Mouse (Mus musculus) bone marrow, adult 2 months (tissue): ENCODE measurements around the gene Myo10. TPM values are rescaled to one million over a fixed set of nuclear protein-coding genes. Genes with fewer than 3 reads are reported as not detected.

ENCODE experiments used
- H3K27ac ChIP-seq: fragments of 200-500 bp; 2 replicates; pipeline ENCODE4 v1.5.1; 2012; ENCODE audit warnings: low read depth, mild to moderate bottlenecking, control low read depth, inconsistent platforms, low read length; ENCODE audit not compliant: control insufficient read depth, poor library complexity, insufficient read depth
- H3K4me1 ChIP-seq: fragments of 200-500 bp; 2 replicates; pipeline ENCODE4 v1.6.1; 2011; ENCODE audit warnings: low read length; ENCODE audit not compliant: control insufficient read depth, insufficient read depth
- H3K4me3 ChIP-seq: fragments of 200-500 bp; replicated peaks from 2 replicates; pipeline ENCODE3; 2011; ENCODE audit warnings: mild to moderate bottlenecking, low read depth, low read length, control low read depth; ENCODE audit not compliant: control insufficient read depth
- CTCF ChIP-seq: fragments of 200-500 bp; IDR thresholded peaks from 2 replicates; pipeline ENCODE4 v1.5.1; 2011; ENCODE audit warnings: low read length, control low read depth; ENCODE audit not compliant: control insufficient read depth, insufficient read depth
- POLR2A ChIP-seq: fragments of 200-500 bp; IDR thresholded peaks from 2 replicates; pipeline ENCODE4 v1.6.1; 2011; ENCODE audit warnings: low read depth, mild to moderate bottlenecking, control low read depth, low read length, borderline replicate concordance; ENCODE audit not compliant: control insufficient read depth
- WGBS: fragments of 180-500 bp; shearing (Covaris S2); methylation state at CpG from one replicate; pipeline ENCODE4 v1.1.7; 2018; 5-methylcytosine and 5-hydroxymethylcytosine counted together
- polyA plus RNA-seq: library from polyadenylated mRNA; stranded (reverse); fragments of >200 nt; gene quantifications from 2 replicates; pipeline ENCODE4 v1.2.4, GENCODE M21; 2011; ENCODE audit warnings: low replicate concordance; ENCODE audit not compliant: missing spikeins, insufficient read depth, insufficient read length

The Myo10 gene
- polyA plus RNA-seq, 1 experiment, result 19.1 TPM

GRCm38 (mm10) chr15:25787965-25788364 lies 165.6 kb downstream of the Myo10 start:
- H3K4me1 ChIP-seq, result no peaks in the 10 kb centered on the region
- TF ChIP-seq POLR2A, result no peak
- TF ChIP-seq CTCF, result no peak
- WGBS, result 87% methylated on average over 8 of the region's 8 CpGs
- no peak overlapping the region for H3K4me3 ChIP-seq
- H3K27ac ChIP-seq, result no peak overlapping the region

GRCm38 (mm10) chr15:25788565-25788964 lies 166.2 kb downstream of the Myo10 start:
- no peak for TF ChIP-seq CTCF
- TF ChIP-seq POLR2A, result no peak
- no peak overlapping the region for H3K27ac ChIP-seq
- no peak overlapping the region for H3K4me3 ChIP-seq
- 85% methylated on average over 7 of the region's 7 CpGs for WGBS
- H3K4me1 ChIP-seq, result no peaks in the 10 kb centered on the region

- 70% methylated on average over 10 of the region's 10 CpGs for WGBS
Measured at GRCm38 (mm10) chr15:25789241-25789640, 166.9 kb downstream of the Myo10 start.

GRCm38 (mm10) chr15:25791660-25792353 lies 169.5 kb downstream of the Myo10 start:
- TF ChIP-seq POLR2A (no peak), CTCF (no peak)
- no peak overlapping the region for H3K27ac ChIP-seq
- H3K4me1 ChIP-seq, result no peaks in the 10 kb centered on the region
- 75% methylated on average over 8 of the region's 8 CpGs for WGBS
- H3K4me3 ChIP-seq, result no peak overlapping the region

More at GRCm38 (mm10) chr15:25789241-25789640, 166.9 kb downstream of the Myo10 start:
- no peak overlapping the region for H3K4me3 ChIP-seq
- TF ChIP-seq POLR2A (no peak), CTCF (no peak)
- no peak overlapping the region for H3K27ac ChIP-seq
- H3K4me1 ChIP-seq, result no peaks in the 10 kb centered on the region

GRCm38 (mm10) chr15:25794123-25794522 lies 171.8 kb downstream of the Myo10 start:
- Histone ChIP-seq H3K27ac (no peak overlapping the region), H3K4me1 (no peaks in the 10 kb centered on the region), H3K4me3 (no peak overlapping the region)
- WGBS, result 71% methylated on average over 8 of the region's 8 CpGs
- no peak for TF ChIP-seq CTCF
- TF ChIP-seq POLR2A, result no peak

- 80% methylated on average over 9 of the region's 9 CpGs for WGBS
- H3K4me3 ChIP-seq, result no peak overlapping the region
- TF ChIP-seq CTCF (no peak), POLR2A (no peak)
- H3K27ac ChIP-seq, result no peak overlapping the region
- H3K4me1 ChIP-seq, result no peaks in the 10 kb centered on the region
Measured at GRCm38 (mm10) chr15:25795496-25795895, 173.2 kb downstream of the Myo10 start.

GRCm38 (mm10) chr15:25796353-25796752 lies 174.0 kb downstream of the Myo10 start:
- 59% methylated on average over 3 of the region's 3 CpGs for WGBS
- TF ChIP-seq POLR2A (no peak), CTCF (peak; percentile 62)
- no peak overlapping the region for H3K27ac ChIP-seq
- H3K4me3 ChIP-seq, result no peak overlapping the region
- no peaks in the 10 kb centered on the region for H3K4me1 ChIP-seq

- WGBS, result 85% methylated on average over 8 of the region's 8 CpGs
Measured at GRCm38 (mm10) chr15:25797179-25797578, 174.9 kb downstream of the Myo10 start.

GRCm38 (mm10) chr15:25797888-25798287 lies 175.6 kb downstream of the Myo10 start:
- Histone ChIP-seq H3K4me1 (no peaks in the 10 kb centered on the region), H3K4me3 (no peak overlapping the region), H3K27ac (no peak overlapping the region)
- 84% methylated on average over 1 of the region's 1 CpGs for WGBS
- TF ChIP-seq CTCF (no peak), POLR2A (no peak)

More at GRCm38 (mm10) chr15:25797179-25797578, 174.9 kb downstream of the Myo10 start:
- no peak overlapping the region for H3K27ac ChIP-seq
- H3K4me3 ChIP-seq, result no peak overlapping the region
- no peak for TF ChIP-seq CTCF
- no peak for TF ChIP-seq POLR2A
- no peaks in the 10 kb centered on the region for H3K4me1 ChIP-seq

GRCm38 (mm10) chr15:25801726-25802125 lies 179.4 kb downstream of the Myo10 start:
- Histone ChIP-seq H3K4me3 (no peak overlapping the region), H3K4me1 (no peaks in the 10 kb centered on the region), H3K27ac (no peak overlapping the region)
- 82% methylated on average over 5 of the region's 5 CpGs for WGBS
- TF ChIP-seq POLR2A, result no peak
- TF ChIP-seq CTCF, result no peak
